8 mouse cellular contexts compared by ENCODE assay signal in the genomic region with DNA sequence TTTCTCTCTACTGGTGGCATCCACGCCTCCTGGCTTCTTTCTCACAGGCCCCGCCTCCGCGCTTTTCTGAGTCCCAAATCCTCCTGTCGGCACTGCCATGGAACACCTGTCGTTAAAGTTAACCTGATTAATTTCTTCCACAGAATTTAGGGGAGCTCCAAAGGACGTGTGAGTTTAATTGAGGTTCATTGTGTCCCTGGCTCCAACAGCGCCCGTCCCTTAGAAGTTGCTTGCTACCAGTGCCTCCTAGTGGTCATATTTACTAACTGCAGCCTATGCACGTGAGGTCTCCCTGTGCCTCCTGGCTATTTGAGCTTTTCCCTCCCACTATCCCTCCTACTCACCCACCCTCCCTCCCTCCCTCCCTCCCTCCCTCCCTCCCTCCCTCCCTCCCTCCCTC. TPM values are rescaled to one million over a fixed set of nuclear protein-coding genes. Genes with fewer than 3 reads are reported as not detected.
DNase-seq lines count a peak whose midpoint lies in the region; ATAC-seq and TF ChIP-seq lines count a peak whose summit lies in the region.

No protein-coding gene starts in this region.

- no peaks in the 10 kb centered on the region for H3K27me3 ChIP-seq in forebrain, embryonic 14.5 days (replicated peaks; ENCODE audit: control insufficient read depth, insufficient read depth, low read length)

- WGBS in bone marrow, adult 2 months: 20% methylated on average over 10 of the region's 10 CpGs
- WGBS in forebrain, embryonic 14.5 days: 13% methylated on average over 10 of the region's 10 CpGs

- no peaks in the 10 kb centered on the region for H3K4me1 ChIP-seq in bone marrow, adult 2 months (ENCODE audit: control insufficient read depth, insufficient read depth, low read length)
- H3K4me1 ChIP-seq in forebrain, embryonic 14.5 days (ENCODE audit: control insufficient read depth, insufficient read depth, low read length): peaks cover 19% of the 10 kb centered on the region; the same call in 1 of the 2 replicates

- 0 out of 2 replicates have a peak, but pooled peaks have one; percentile 10 for ATAC-seq in forebrain, embryonic 14.5 days
- ATAC-seq in inflammation-experienced regulatory T-cells, adult 6 months: peak; percentile 78

- peak; percentile 65 to 69 for DNase-seq in right cerebral cortex, postnatal 10 days (ENCODE audit: low spot score in 2 of 2)
- no peak for DNase-seq in right cerebral cortex, postnatal 36 days (ENCODE audit: low spot score in 2 of 2)
- peak; percentile 90 for DNase-seq in forebrain, embryonic 14.5 days (ENCODE audit: low spot score)
- peak; percentile 69 to 80 for DNase-seq in lung, adult 18-20 months
- DNase-seq in skeletal muscle tissue, adult 2 months (ENCODE audit: low read depth, low spot score): peak; percentile 67
- DNase-seq in ovary, postnatal 10 days (ENCODE audit: low spot score): no peak

- H3K27ac ChIP-seq in bone marrow, adult 2 months (ENCODE audit: control insufficient read depth, insufficient read depth, low read depth, low read length, poor library complexity): no peak overlapping the region
- H3K27ac ChIP-seq in forebrain, embryonic 14.5 days (ENCODE audit: low read depth, low read length): no peak overlapping the region

- H3K9ac ChIP-seq in forebrain, embryonic 14.5 days (ENCODE audit: low read length): no peak overlapping the region

- no peaks in the 10 kb centered on the region for H3K36me3 ChIP-seq in forebrain, embryonic 14.5 days (ENCODE audit: control insufficient read depth, insufficient read depth, low read length)

- H3K4me2 ChIP-seq in forebrain, embryonic 14.5 days (ENCODE audit: low read length): no peak overlapping the region

- TF ChIP-seq POLR2A in bone marrow, adult 2 months (IDR thresholded peaks at IDR 0.05; ENCODE audit: borderline replicate concordance, control insufficient read depth, low read depth, low read length): no peak

- TF ChIP-seq CTCF in bone marrow, adult 2 months (IDR thresholded peaks at IDR 0.05; ENCODE audit: control insufficient read depth, insufficient read depth, low read length): peak; percentile 86

- no peak overlapping the region for H3K4me3 ChIP-seq in bone marrow, adult 2 months (replicated peaks; ENCODE audit: control insufficient read depth, low read depth, low read length)
- no peak overlapping the region for H3K4me3 ChIP-seq in forebrain, embryonic 14.5 days (ENCODE audit: low read depth, low read length)

- H3K9me3 ChIP-seq in forebrain, embryonic 14.5 days (replicated peaks; ENCODE audit: control insufficient read depth, low read length): no peaks in the 10 kb centered on the region

RNA-seq across cellular contexts. Expression of gene Dpf1, which starts 6.8 kb away (rescaled TPM):
- polyA plus RNA-seq in bone marrow, adult 2 months (2011; ENCODE audit: insufficient read depth, insufficient read length, low replicate concordance, missing spikeins): 0.56 and 1.5 TPM in 2 replicates
- 167 and 205 TPM in 2 replicates for polyA plus RNA-seq in forebrain, embryonic 14.5 days (2014; fragmentation: Nextera tagmentation; extraction: Ambion mirVana)
- 1 to 10 TPM in 1 of 3 experiments, under 1 TPM in 1, not detected in 1; 0.13 to 1.2 TPM for polyA plus RNA-seq in inflammation-experienced regulatory T-cells, adult 6 months (2017; shearing (Covaris generic))

RNA-seq across cellular contexts. Expression of gene Ppp1r14a, which starts 7.9 kb away (rescaled TPM):
- polyA plus RNA-seq in bone marrow, adult 2 months (2011; ENCODE audit: insufficient read depth, insufficient read length, low replicate concordance, missing spikeins): 1.9 and 3.2 TPM in 2 replicates
- 5.7 and 9.8 TPM in 2 replicates for polyA plus RNA-seq in forebrain, embryonic 14.5 days (2014; fragmentation: Nextera tagmentation; extraction: Ambion mirVana)
- not detected for polyA plus RNA-seq in inflammation-experienced regulatory T-cells, adult 6 months (2017; shearing (Covaris generic))

RNA-seq across cellular contexts. Expression of gene Spint2, which starts 15.3 kb away (rescaled TPM):
- polyA plus RNA-seq in bone marrow, adult 2 months (2011; ENCODE audit: insufficient read depth, insufficient read length, low replicate concordance, missing spikeins): 17.2 and 35.7 TPM in 2 replicates
- polyA plus RNA-seq in forebrain, embryonic 14.5 days (2014; fragmentation: Nextera tagmentation; extraction: Ambion mirVana): 46.6 and 51.3 TPM in 2 replicates
- polyA plus RNA-seq in inflammation-experienced regulatory T-cells, adult 6 months (2017; shearing (Covaris generic)): 10 to 100 TPM; 58.9 to 90.9 (median 63.6) TPM

RNA-seq across cellular contexts. Expression of gene 2200002D01Rik, which starts 48.7 kb away (rescaled TPM):
- polyA plus RNA-seq in bone marrow, adult 2 months (2011; ENCODE audit: insufficient read depth, insufficient read length, low replicate concordance, missing spikeins): 15.6 and 18.7 TPM in 2 replicates
- 0.37 and 1.2 TPM in 2 replicates for polyA plus RNA-seq in forebrain, embryonic 14.5 days (2014; fragmentation: Nextera tagmentation; extraction: Ambion mirVana)
- polyA plus RNA-seq in inflammation-experienced regulatory T-cells, adult 6 months (2017; shearing (Covaris generic)): 1 to 10 TPM in 2 of 3 experiments, under 1 TPM in 1; 0.91 to 1.9 (median 1.7) TPM

RNA-seq across cellular contexts. Expression of gene Yif1b, which starts 58.9 kb away (rescaled TPM):
- polyA plus RNA-seq in bone marrow, adult 2 months (2011; ENCODE audit: insufficient read depth, insufficient read length, low replicate concordance, missing spikeins): 8.5 and 10.7 TPM in 2 replicates
- 88.2 and 96.2 TPM in 2 replicates for polyA plus RNA-seq in forebrain, embryonic 14.5 days (2014; fragmentation: Nextera tagmentation; extraction: Ambion mirVana)
- polyA plus RNA-seq in inflammation-experienced regulatory T-cells, adult 6 months (2017; shearing (Covaris generic)): 10 to 100 TPM; 56.3 to 68.5 (median 57.1) TPM

Comparison
In these comparisons a context has a peak if more than half of its experiments do, and no peak if none do; other contexts are left out.
1. DNase-seq: peak in right cerebral cortex, postnatal 10 days (2 of 2), forebrain, embryonic 14.5 days (single experiment), lung, adult 18-20 months (2 of 2) and skeletal muscle tissue, adult 2 months (single experiment); none in right cerebral cortex, postnatal 36 days (0 of 2) and ovary, postnatal 10 days (single experiment).
2. RNA of gene Dpf1, which starts 6.8 kb away (polyA plus RNA-seq): 167 to 205 TPM in forebrain, embryonic 14.5 days; 0.56 to 1.5 TPM in bone marrow, adult 2 months and 0.13 to 1.2 TPM in inflammation-experienced regulatory T-cells, adult 6 months; every median in the first group is over 10 times any median in the second.